Mouse (Mus musculus) small intestine, adult 2 months (tissue): ENCODE results near the gene Mmp14. TPM values are rescaled to one million over a fixed set of nuclear protein-coding genes. Genes with fewer than 3 reads are reported as not detected.

Experiments used
- H3K27ac ChIP-seq: fragments of 200-500 bp; 2 replicates; pipeline ENCODE4 v1.5.1; 2012; ENCODE audit warnings: low read depth, low read length, control low read depth, inconsistent platforms; ENCODE audit not compliant: insufficient read depth
- H3K27me3 ChIP-seq: fragments of 200-500 bp; 2 replicates; pipeline ENCODE4 v1.6.1; 2012; ENCODE audit warnings: mild to moderate bottlenecking, moderate library complexity, low read length, inconsistent platforms; ENCODE audit not compliant: control insufficient read depth, insufficient read depth
- H3K36me3 ChIP-seq: fragments of 200-500 bp; 2 replicates; pipeline ENCODE4 v1.6.1; 2012; ENCODE audit warnings: mild to moderate bottlenecking, low read length, control low read depth, inconsistent platforms; ENCODE audit not compliant: control insufficient read depth, insufficient read depth
- H3K4me1 ChIP-seq: fragments of 200-500 bp; 2 replicates; pipeline ENCODE4 v1.6.1; 2012; ENCODE audit warnings: low read length, inconsistent platforms, mixed read lengths; ENCODE audit not compliant: control insufficient read depth, insufficient read depth, insufficient read length
- H3K4me3 ChIP-seq: fragments of 200-500 bp; 2 replicates; pipeline ENCODE4 v1.5.1; 2012; ENCODE audit warnings: low read depth, mild to moderate bottlenecking, control low read depth, inconsistent platforms, low read length, moderate library complexity
- CTCF ChIP-seq: fragments of 200-500 bp; IDR thresholded peaks from 2 replicates; pipeline ENCODE4 v1.5.1; 2012; ENCODE audit warnings: low read depth, mild to moderate bottlenecking, control low read depth, inconsistent platforms, low read length, moderate library complexity, mixed read lengths; ENCODE audit not compliant: insufficient replicate concordance, insufficient read length; ENCODE audit errors: extremely low read depth
- POLR2A ChIP-seq: fragments of 200-500 bp; IDR thresholded peaks from 2 replicates; pipeline ENCODE4 v1.6.1; 2012; ENCODE audit warnings: low read depth, mild to moderate bottlenecking, control low read depth, inconsistent platforms, low read length, moderate library complexity
- WGBS: fragments of 180-500 bp; shearing (Covaris S2); methylation state at CpG from one replicate; pipeline ENCODE4 v1.1.7; 2018; 5-methylcytosine and 5-hydroxymethylcytosine counted together
- polyA plus RNA-seq: library from polyadenylated mRNA; depleted of rRNA; stranded (reverse); fragments of >200 nt; gene quantifications from 2 replicates; pipeline ENCODE4 v1.2.3, GENCODE M21; 2012

Gene Mmp14
- polyA plus RNA-seq, 1 experiment: 66.0 TPM

DNA sequence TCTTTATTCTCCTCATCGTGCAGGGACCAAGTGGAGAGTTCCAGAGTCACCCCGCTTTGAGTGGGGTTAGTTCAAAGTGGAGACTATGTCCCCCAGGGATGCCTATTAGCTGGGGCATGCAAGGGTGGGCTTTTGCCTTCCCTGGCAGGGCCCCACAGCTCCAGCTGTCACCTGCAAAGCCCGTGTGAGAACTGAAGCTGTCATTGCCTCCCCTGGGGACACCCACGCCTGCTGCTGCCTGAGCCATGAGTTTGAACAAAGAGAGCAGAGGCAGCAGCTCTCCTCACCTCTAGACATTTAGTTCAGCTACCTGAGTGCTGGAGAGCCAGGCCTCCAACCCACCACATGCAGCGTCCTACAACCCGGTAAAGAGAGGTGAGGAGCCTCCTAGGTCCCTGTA lies 49.3 kb downstream of the Mmp14 start:
- H3K36me3 ChIP-seq: no peaks in the 10 kb centered on the region
- no peak for TF ChIP-seq CTCF
- TF ChIP-seq POLR2A: no peak
- 83% methylated on average over 6 of the region's 6 CpGs for WGBS
- no peak overlapping the region for H3K4me3 ChIP-seq
- peaks cover 7% of the 10 kb centered on the region; the same call in 1 of the 2 replicates for H3K27me3 ChIP-seq
- H3K27ac ChIP-seq: peak overlapping the region; percentile 27; the same call in 1 of the 2 replicates
- peaks cover 5% of the 10 kb centered on the region for H3K4me1 ChIP-seq

DNA sequence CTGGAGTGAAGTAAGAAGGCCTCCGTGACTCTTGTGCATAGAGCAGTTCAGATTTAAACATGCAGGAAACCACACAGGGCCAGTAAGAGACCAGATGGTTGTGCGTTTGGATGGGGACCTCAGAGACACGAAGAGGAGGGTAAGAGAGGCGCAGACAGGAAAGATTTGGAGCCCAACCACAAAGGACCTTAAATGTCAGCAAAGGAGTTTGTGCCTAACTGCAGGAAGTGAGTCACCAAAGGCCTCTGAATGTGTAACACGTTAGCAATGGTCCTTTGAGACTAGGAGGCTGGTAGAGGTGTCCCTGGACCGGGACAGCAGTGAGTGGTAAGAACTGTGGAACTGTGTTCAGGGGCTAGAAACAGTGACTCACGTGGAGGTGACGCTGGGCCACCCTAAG lies 50.0 kb downstream of the Mmp14 start:
- WGBS: 79% methylated on average over 8 of the region's 8 CpGs
- H3K4me3 ChIP-seq: no peak overlapping the region
- peak overlapping the region; percentile 27; the same call in 1 of the 2 replicates for H3K27ac ChIP-seq
- no peak for TF ChIP-seq CTCF
- no peak for TF ChIP-seq POLR2A
- H3K27me3 ChIP-seq: peaks cover 7% of the 10 kb centered on the region; the same call in 1 of the 2 replicates
- no peaks in the 10 kb centered on the region; the same call in 1 of the 2 replicates for H3K4me1 ChIP-seq
- H3K36me3 ChIP-seq: no peaks in the 10 kb centered on the region

DNA sequence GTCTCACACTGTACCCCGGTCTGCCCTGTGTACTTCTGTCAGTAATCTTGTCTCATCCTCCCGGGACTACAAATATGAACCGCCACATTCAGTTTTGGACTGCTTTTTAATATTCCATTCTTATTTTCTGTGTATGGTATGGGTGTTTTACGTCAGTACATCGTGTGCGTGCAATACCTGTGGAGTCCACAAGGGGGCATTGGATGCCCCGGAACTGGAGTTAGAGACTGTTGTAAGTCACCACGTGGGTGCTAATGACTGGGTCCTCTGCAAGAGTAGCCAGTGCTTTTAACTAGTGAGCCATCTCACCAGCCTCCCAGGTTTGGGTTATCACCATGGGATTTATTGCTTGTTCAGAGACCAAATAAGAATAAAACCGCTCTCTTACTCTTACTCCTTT lies 51.1 kb downstream of the Mmp14 start:
- no peak for TF ChIP-seq POLR2A
- TF ChIP-seq CTCF: peak; percentile 69; the same call in 1 of the 2 replicates
- no peaks in the 10 kb centered on the region for H3K36me3 ChIP-seq
- no peaks in the 10 kb centered on the region; the same call in 1 of the 2 replicates for H3K4me1 ChIP-seq
- H3K27ac ChIP-seq: no peak overlapping the region
- H3K4me3 ChIP-seq: no peak overlapping the region
- H3K27me3 ChIP-seq: peaks cover 7% of the 10 kb centered on the region; the same call in 1 of the 2 replicates
- 52% methylated on average over 9 of the region's 9 CpGs for WGBS

DNA sequence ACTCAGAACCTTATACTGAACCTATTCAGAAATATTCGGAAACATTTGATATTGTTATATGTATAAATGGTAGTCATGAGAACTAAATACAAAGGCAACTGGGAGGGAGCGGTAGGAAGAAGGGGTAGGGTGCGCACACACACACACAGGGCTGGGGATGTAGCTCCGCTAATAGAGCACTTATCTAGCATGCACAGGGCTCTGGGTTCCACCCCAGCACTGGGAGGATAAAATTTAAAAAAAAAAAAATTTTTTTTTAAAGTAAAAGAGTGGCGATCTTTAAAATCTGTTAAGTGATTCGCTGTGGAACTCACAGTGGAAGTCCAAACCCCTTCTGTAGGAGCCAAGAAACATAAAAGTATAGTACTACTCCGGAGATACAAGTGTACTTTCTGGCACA lies 54.5 kb downstream of the Mmp14 start:
- TF ChIP-seq POLR2A (no peak), CTCF (no peak)
- WGBS: 92% methylated on average over 7 of the region's 7 CpGs
- Histone ChIP-seq H3K4me1 (no peaks in the 10 kb centered on the region), H3K4me3 (no peak overlapping the region), H3K27me3 (no peaks in the 10 kb centered on the region), H3K27ac (no peak overlapping the region), H3K36me3 (no peaks in the 10 kb centered on the region)

DNA sequence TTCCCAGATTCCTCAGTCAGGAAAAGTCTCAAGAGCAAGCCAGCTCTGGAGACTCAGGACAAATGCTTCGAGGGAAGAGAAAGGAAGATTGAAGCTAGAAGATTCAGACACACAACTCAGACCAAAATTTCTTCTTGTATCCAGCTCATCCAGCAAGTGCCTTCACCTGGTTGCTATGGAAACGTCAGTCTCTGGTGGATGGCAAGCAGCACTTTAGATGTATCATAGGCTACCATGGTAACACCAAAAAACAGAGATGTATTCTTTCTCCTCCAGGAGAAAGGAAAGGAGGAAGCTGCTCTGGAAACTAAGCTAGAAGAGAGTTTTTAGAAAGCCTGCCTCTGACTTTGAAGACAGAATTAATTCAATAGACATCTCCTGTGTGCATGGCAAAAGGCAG lies 56.3 kb downstream of the Mmp14 start:
- Histone ChIP-seq H3K4me3 (no peak overlapping the region), H3K27ac (no peak overlapping the region), H3K4me1 (no peaks in the 10 kb centered on the region), H3K27me3 (no peaks in the 10 kb centered on the region), H3K36me3 (no peaks in the 10 kb centered on the region)
- 59% methylated on average over 2 of the region's 2 CpGs for WGBS
- TF ChIP-seq CTCF: no peak
- no peak for TF ChIP-seq POLR2A

DNA sequence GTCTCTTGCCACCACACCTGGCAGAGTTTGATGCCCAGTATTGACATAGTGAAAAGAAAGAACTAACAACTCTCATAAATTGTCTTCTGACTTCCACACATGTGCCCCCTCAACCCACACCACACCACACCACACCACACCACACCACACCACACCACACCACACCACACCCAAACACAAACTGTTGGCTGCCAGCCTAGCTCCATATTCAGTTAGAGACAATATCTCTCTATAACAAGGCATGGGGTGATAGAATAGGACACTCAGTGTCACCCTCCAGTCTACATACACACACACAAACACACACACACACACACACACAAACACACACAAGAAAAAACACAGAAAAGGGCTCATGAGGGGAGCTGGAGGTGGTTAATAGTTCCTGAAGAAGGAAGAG lies 56.9 kb downstream of the Mmp14 start:
- Histone ChIP-seq H3K27me3 (no peaks in the 10 kb centered on the region), H3K4me1 (no peaks in the 10 kb centered on the region), H3K27ac (no peak overlapping the region), H3K36me3 (no peaks in the 10 kb centered on the region), H3K4me3 (no peak overlapping the region)
- no peak for TF ChIP-seq CTCF
- TF ChIP-seq POLR2A: no peak

DNA sequence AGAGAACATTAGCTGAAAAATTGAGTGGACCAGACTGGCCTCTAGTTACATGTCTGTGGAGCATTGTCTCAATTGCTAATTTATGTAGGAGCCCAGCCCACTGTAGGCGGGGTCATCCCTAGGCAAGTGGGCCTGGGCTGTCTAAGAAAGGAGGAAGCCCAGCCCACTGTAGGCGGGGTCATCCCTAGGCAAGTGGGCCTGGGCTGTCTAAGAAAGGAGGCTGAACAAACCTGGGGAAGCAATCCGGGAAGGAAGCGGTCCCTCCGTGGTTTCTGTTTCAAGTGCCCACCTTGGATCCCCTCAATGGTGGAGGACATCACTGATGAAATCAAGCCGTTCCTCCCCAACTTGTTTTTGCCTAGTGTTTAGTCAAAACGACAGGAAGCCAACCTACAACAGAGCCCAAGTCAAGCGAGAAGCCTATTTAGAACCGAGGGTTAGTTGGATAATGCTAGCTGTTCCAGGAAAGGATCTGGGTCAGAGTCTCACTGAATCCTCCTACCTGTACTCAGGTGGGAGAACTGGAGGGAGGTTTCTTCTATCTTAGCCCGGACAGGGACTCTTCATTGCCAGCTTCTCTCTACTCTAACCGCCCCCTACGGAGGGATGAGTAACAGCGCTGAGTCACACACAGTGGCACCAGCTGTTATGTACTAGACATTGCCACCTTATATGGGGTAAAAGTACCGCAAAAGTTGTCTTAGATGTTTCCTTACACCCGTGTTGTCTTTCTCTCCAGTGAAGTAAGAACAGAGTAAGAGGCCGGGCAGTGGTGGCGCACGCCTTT lies 61.1 kb downstream of the Mmp14 start:
- H3K27ac ChIP-seq: no peak overlapping the region
- H3K4me1 ChIP-seq: no peaks in the 10 kb centered on the region
- TF ChIP-seq POLR2A (no peak), CTCF (no peak)
- no peaks in the 10 kb centered on the region for H3K27me3 ChIP-seq
- H3K36me3 ChIP-seq: no peaks in the 10 kb centered on the region
- 71% methylated on average over 18 of the region's 18 CpGs for WGBS
- H3K4me3 ChIP-seq: no peak overlapping the region
